Mouse (Mus musculus): Measurements from ENCODE around the gene Xpo1. TPM values are rescaled to one million over a fixed set of nuclear protein-coding genes. Genes with fewer than 3 reads are reported as not detected.

Gene Xpo1
- total and polyA plus RNA-seq, 3 experiments = 140 to 295 (median 246) TPM

DNA sequence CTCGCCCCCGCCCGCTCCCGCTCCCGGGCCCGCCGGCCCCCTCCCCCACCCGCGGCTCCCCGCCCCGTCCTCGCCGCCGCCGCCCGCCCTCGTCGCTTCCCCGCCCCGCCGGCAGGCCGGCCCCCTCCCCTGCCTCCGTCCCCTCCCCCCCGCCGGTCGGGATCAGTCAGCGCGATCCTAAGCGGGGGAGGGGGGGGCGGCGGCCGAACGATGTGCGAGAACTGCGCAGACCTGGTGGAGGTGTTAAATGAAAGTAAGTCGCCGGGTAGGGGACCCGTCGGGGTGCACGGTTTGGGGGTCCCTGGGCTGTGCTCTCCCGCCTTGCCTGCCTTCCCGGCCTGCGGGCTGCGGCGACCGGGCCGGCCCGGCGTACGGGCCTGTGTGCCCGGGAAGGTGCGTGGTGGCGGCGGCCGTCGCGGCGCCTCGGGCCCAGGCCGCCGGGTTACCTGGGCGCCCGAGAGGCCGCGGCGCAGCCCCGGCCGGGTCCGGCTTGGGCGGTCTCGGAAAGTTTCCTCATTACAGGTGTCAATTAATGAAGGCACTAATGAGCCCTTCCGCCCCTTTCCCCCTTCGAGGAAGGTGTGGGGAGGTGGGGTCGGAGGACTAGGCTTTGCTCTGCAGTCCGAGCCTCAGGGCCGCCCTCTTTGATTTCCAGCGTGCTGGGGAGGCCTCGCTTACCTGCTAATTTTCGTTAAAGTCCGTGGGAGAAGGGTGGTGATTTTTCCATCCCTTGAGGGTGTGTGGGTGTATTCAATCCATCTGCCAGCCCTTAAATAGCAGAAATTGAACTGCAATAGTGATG lies 51.1 kb downstream of the Xpo1 start, which contains the start of gene Usp34:
Usp34 (plus strand) TSS at position 132 of the 802 bp plus-strand sequence.
- no peaks in the 10 kb centered on the region for H3K27me3 ChIP-seq (replicated peaks)
- TF ChIP-seq POLR2A (IDR thresholded peaks at IDR 0.05; ENCODE audit: low read depth, low read length) = no peak
- 0 out of 2 replicates have a peak, but pooled peaks have one; percentile 24 for TF ChIP-seq HCFC1 (IDR thresholded peaks at IDR 0.05; ENCODE audit: low read depth, low read length)
- no peak for TF ChIP-seq POLR2AphosphoS2 (IDR thresholded peaks at IDR 0.05; ENCODE audit: low read depth, low read length)
- TF ChIP-seq MAFK (IDR thresholded peaks at IDR 0.05; ENCODE audit: insufficient replicate concordance, low read length) = no peak
- TF ChIP-seq CTCF (conservative IDR thresholded peaks at IDR 0.05 in 1 of 2, IDR thresholded peaks at IDR 0.05 in 1 of 2; ENCODE audit: low read depth in 2 of 2, low read length in 2 of 2) = no peak
- no peak for TF ChIP-seq ELF1 (IDR thresholded peaks at IDR 0.05; ENCODE audit: low read depth, low read length)
- peak; percentile 84 for TF ChIP-seq CHD2 (IDR thresholded peaks at IDR 0.05; ENCODE audit: low read length)
- no peak for TF ChIP-seq MAZ (IDR thresholded peaks at IDR 0.05; ENCODE audit: low read depth, low read length)
- TF ChIP-seq ZMIZ1 (IDR thresholded peaks at IDR 0.05; ENCODE audit: low read depth, low read length) = no peak
- TF ChIP-seq ETS1 (conservative IDR thresholded peaks at IDR 0.05; ENCODE audit: low read depth, low read length) = no peak
- no peak for TF ChIP-seq RCOR1 (conservative IDR thresholded peaks at IDR 0.05; ENCODE audit: low read depth, low read length)
- TF ChIP-seq PAX5 (IDR thresholded peaks at IDR 0.05; ENCODE audit: low read length) = no peak
- TF ChIP-seq JUN (IDR thresholded peaks at IDR 0.05; ENCODE audit: insufficient read depth, low read depth, low read length) = no peak
- no peak; the same call in none of the 2 replicates for TF ChIP-seq MXI1 (IDR thresholded peaks at IDR 0.05; ENCODE audit: low read depth, low read length)
- peak; percentile 43 for TF ChIP-seq UBTF (IDR thresholded peaks at IDR 0.05; ENCODE audit: low read depth, low read length)
- TF ChIP-seq MYC (IDR thresholded peaks at IDR 0.05; ENCODE audit: low read depth, low read length) = 0 out of 2 replicates have a peak, but pooled peaks have one; percentile 23
- 0 out of 2 replicates have a peak, but pooled peaks have one; percentile 27 for TF ChIP-seq TCF12 (IDR thresholded peaks at IDR 0.05; ENCODE audit: low read depth, low read length)
- TF ChIP-seq RAD21 (IDR thresholded peaks at IDR 0.05; ENCODE audit: low read depth, low read length) = no peak
- TF ChIP-seq SMC3 (IDR thresholded peaks at IDR 0.05; ENCODE audit: low read depth, low read length) = no peak
- no peak for TF ChIP-seq ZKSCAN1 (IDR thresholded peaks at IDR 0.05; ENCODE audit: borderline replicate concordance, low read depth, low read length)
- no peak for TF ChIP-seq JUND (conservative IDR thresholded peaks at IDR 0.05; ENCODE audit: low read depth, low read length)
- TF ChIP-seq MEF2A (IDR thresholded peaks at IDR 0.05; ENCODE audit: borderline replicate concordance, low read depth, low read length) = no peak
- TF ChIP-seq CHD1 (IDR thresholded peaks at IDR 0.05; ENCODE audit: low read depth, low read length) = no peak
- no peak for TF ChIP-seq ZNF384 (IDR thresholded peaks at IDR 0.05; ENCODE audit: low read depth, low read length)
- TF ChIP-seq E2F4 (IDR thresholded peaks at IDR 0.05; ENCODE audit: insufficient replicate concordance, low read depth, low read length) = no peak
- TF ChIP-seq MAX (IDR thresholded peaks at IDR 0.05; ENCODE audit: low read length) = no peak
- no peak for TF ChIP-seq NELFE (IDR thresholded peaks at IDR 0.05; ENCODE audit: low read depth, low read length)
- TF ChIP-seq USF2 (conservative IDR thresholded peaks at IDR 0.05; ENCODE audit: low read depth, low read length) = no peak
- TF ChIP-seq SIN3A (IDR thresholded peaks at IDR 0.05; ENCODE audit: low read length) = peak; percentile 78
- no peak for TF ChIP-seq EP300 (IDR thresholded peaks at IDR 0.05; ENCODE audit: low read length)
- no peak for TF ChIP-seq NRF1 (IDR thresholded peaks at IDR 0.05; ENCODE audit: low read depth, low read length)
- TF ChIP-seq ZC3H11A (IDR thresholded peaks at IDR 0.05; ENCODE audit: low read depth, low read length) = no peak
- TF ChIP-seq IRF4 (IDR thresholded peaks at IDR 0.05; ENCODE audit: low read depth, low read length) = no peak
- TF ChIP-seq GABPA (IDR thresholded peaks at IDR 0.05; ENCODE audit: insufficient replicate concordance, low read depth, low read length) = no peak
- no peak for TF ChIP-seq KAT2A (IDR thresholded peaks at IDR 0.05; ENCODE audit: insufficient replicate concordance, low read length)
- no peak for TF ChIP-seq BHLHE40 (IDR thresholded peaks at IDR 0.05; ENCODE audit: low read depth, low read length)
- peaks cover 3 to 20% of the 10 kb centered on the region in 2 experiments for H3K36me3 ChIP-seq (replicated peaks in 1 of 2; ENCODE audit: control insufficient read depth in 1 of 2, insufficient read depth in 1 of 2, low read length in 1 of 2)
- peaks cover 48% of the 10 kb centered on the region for H3K79me2 ChIP-seq (replicated peaks; ENCODE audit: control insufficient read depth, extremely low read depth, insufficient read depth, poor library complexity, severe bottlenecking)
- peak within 1 kb of the TSS; percentile 80 for H3K4me2 ChIP-seq (ENCODE audit: insufficient read depth, low read depth, poor library complexity, severe bottlenecking)
- dilution Hi-C loops (cut with MboI; ENCODE audit: extremely low pct_ligation_motif_present, extremely low pct_unique_long_range_greater_than_20kb, low sequenced_read_pairs) = no loop called here
- H3K4me3 ChIP-seq (replicated peaks in 1 of 3; ENCODE audit: low read depth in 2 of 3, low read length in 2 of 3, poor library complexity in 1 of 3) = peak within 1 kb of the TSS; percentile 79 to 99 (median 90)
- peak; percentile 63 for DNase-seq (ENCODE audit: extremely low read depth)
- H3K4me1 ChIP-seq (ENCODE audit: control insufficient read depth in 1 of 2, insufficient read depth in 2 of 2) = peaks cover 5 to 27% of the 10 kb centered on the region in 2 experiments; a peak in 3 of 4 replicates
- H3K9ac ChIP-seq (ENCODE audit: insufficient read depth, low read depth) = peak within 1 kb of the TSS; percentile 93
- H3K27ac ChIP-seq (ENCODE audit: insufficient read depth, low read depth) = peak within 1 kb of the TSS; percentile 90
- no peaks in the 10 kb centered on the region for H3K9me3 ChIP-seq (replicated peaks; ENCODE audit: low read length)
- in situ Hi-C loops (cut with MboI; ENCODE audit: low pct_ligation_motif_present, low pct_unique_long_range_greater_than_20kb, low sequenced_read_pairs) = no loop called here

All from CH12.LX (cell line).